Mouse (Mus musculus) lung, adult 2 months (tissue): Measurements from ENCODE around the gene Abcd3. TPM values are rescaled to one million over a fixed set of nuclear protein-coding genes. Genes with fewer than 3 reads are reported as not detected.

ENCODE experiments used
- DNase-seq: peaks from one replicate; pipeline ENCODE4 v3.0.0; 2022
- H3K4me1 ChIP-seq: fragments of 200-500 bp; 2 replicates; pipeline ENCODE4 v1.6.1; 2011; ENCODE audit warnings: low read length; ENCODE audit not compliant: control insufficient read depth, insufficient read depth
- H3K4me3 ChIP-seq: fragments of 200-500 bp; replicated peaks from 2 replicates; pipeline ENCODE3; 2011; ENCODE audit warnings: low read depth, mild to moderate bottlenecking, control low read depth, low read length; ENCODE audit errors: extremely low read depth
- CTCF ChIP-seq: fragments of 200-500 bp; IDR thresholded peaks from 2 replicates; pipeline ENCODE4 v1.5.1; 2011; ENCODE audit warnings: mild to moderate bottlenecking, low read length, control low read depth; ENCODE audit not compliant: insufficient read depth
- POLR2A ChIP-seq: fragments of 200-500 bp; IDR thresholded peaks from 2 replicates; pipeline ENCODE4 v1.6.1; 2011; ENCODE audit warnings: low read depth, mild to moderate bottlenecking, control low read depth, low read length, borderline replicate concordance; ENCODE audit errors: extremely low read depth
- WGBS: fragments of 180-500 bp; shearing (Covaris S2); methylation state at CpG from one replicate; pipeline ENCODE4 v1.1.7; 2018; 5-methylcytosine and 5-hydroxymethylcytosine counted together
- polyA plus RNA-seq: library from polyadenylated mRNA; depleted of rRNA; stranded (reverse); fragments of >200 nt; gene quantifications from 2 replicates; pipeline ENCODE4 v1.2.3, GENCODE M21; 2012

Gene Abcd3
- polyA plus RNA-seq, 1 experiment: 18.2 TPM

DNA sequence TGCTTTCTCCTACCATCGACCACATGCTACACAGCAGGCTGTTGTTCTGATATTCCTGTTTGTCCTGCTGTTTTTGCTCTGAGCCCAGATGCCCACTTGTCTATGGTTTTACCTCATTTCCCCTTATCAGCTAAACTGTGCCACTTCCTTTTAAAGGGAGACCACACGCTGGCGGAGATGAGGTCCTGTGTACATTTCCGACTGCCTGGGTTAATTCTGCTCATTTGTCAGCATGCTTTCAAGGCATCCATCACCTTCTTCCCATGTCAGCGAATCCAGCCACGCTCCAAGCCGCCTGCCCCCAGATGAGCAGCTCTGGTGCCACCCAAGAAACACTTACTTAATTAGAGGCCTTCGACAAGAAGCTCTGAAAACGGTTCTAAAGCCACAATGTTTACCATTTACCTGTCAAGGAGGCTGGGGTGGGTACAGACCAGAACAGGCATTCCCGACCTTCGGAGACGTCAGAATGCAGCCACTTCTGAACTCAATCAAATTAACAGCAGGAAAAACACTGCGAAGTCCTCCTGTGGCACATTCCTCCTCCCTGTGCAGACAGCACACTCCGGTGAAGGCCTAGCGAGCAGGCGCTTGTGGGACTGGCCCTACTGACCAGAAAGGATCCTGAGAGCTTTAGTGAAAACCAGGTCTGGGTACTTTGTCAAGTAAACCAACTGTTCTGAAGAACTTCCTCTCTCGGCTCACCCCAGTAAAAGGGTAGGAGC lies 75.5 kb downstream of the Abcd3 start:
- 42% methylated on average over 17 of the region's 17 CpGs for WGBS
- Histone ChIP-seq H3K4me3 (no peak overlapping the region), H3K4me1 (peaks cover 5% of the 10 kb centered on the region)
- DNase-seq: peak; percentile 7
- TF ChIP-seq POLR2A: no peak
- no peak for TF ChIP-seq CTCF

DNA sequence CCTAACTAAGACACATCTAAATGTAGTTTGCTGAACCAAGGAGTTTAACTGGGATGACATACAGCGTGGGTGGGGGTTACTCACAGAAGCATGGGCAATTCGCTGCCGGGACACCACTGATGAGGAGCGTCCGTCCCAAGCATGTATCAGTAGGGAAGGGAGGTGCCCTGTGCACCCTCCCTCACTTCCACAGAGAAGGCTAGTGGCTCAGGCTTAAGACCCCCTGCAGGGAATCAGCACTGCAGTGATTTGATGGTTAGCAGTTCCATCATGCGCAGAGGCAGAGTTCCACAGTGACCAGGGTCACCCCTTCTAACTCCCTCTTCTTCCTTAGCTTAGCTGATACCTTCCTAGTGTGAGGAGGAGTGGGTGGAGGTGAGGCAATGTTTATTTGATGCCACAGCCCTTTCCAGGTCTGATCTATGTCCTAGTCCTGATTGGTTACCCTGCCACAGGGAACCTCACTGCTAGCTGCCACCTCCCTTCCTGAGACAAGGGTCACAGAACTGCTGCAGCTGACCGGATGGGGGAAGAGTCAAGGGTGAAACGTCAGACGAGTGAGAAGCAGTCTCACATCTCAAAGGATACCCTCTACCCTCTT lies 76.3 kb downstream of the Abcd3 start:
- WGBS: 70% methylated on average over 9 of the region's 9 CpGs

DNA sequence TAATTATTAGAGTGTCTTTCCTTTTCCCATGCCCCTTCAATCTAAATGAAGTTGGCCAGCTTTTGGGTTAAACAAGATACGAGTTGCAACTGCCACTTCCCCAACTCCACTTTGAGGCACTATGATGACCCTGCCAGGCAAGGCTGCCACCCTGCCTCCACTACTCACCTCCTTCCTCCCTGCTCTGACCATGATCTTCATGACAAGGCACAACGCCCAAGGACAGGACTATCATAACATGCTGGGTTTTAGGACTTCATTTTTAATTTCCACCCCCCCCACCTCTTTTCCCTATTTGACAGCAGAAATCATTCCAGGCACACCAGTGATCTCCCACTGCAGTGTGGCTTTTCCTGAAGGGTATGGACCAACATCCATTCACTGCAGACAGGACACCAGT lies 77.2 kb downstream of the Abcd3 start:
- peaks cover 5% of the 10 kb centered on the region for H3K4me1 ChIP-seq
- DNase-seq: peak; percentile 2
- TF ChIP-seq POLR2A (no peak), CTCF (no peak)
- H3K4me3 ChIP-seq: no peak overlapping the region
- WGBS: 58% methylated on average over 2 of the region's 2 CpGs

More for the DNA sequence above, 76.3 kb downstream of the Abcd3 start:
- peak; percentile 2 for DNase-seq
- Histone ChIP-seq H3K4me1 (peaks cover 5% of the 10 kb centered on the region), H3K4me3 (no peak overlapping the region)
- no peak for TF ChIP-seq CTCF
- TF ChIP-seq POLR2A: no peak

DNA sequence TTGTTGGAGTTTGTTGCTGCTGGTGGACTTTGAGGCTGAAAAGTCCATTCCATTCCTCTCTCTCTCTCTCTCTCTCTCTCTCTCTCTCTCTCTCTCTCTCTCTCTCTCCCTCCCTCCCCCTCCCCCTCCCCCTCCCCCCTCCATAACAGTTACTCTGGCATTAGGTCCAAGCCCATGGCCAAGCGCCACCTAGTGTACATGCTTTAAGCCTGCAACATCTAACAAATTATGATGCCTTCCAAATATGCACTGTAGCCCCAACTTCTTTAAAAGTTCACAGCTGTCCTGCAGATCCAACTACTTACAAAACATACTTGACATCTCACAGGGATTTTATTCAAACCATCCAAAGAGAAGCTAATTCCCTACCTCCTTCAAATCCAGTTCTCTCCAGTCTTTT lies 77.6 kb downstream of the Abcd3 start:
- TF ChIP-seq POLR2A: no peak
- TF ChIP-seq CTCF: peak; percentile 47; the same call in 1 of the 2 replicates
- H3K4me3 ChIP-seq: no peak overlapping the region
- 69% methylated on average over 1 of the region's 1 CpGs for WGBS
- no peak for DNase-seq
- peaks cover 5% of the 10 kb centered on the region for H3K4me1 ChIP-seq

DNA sequence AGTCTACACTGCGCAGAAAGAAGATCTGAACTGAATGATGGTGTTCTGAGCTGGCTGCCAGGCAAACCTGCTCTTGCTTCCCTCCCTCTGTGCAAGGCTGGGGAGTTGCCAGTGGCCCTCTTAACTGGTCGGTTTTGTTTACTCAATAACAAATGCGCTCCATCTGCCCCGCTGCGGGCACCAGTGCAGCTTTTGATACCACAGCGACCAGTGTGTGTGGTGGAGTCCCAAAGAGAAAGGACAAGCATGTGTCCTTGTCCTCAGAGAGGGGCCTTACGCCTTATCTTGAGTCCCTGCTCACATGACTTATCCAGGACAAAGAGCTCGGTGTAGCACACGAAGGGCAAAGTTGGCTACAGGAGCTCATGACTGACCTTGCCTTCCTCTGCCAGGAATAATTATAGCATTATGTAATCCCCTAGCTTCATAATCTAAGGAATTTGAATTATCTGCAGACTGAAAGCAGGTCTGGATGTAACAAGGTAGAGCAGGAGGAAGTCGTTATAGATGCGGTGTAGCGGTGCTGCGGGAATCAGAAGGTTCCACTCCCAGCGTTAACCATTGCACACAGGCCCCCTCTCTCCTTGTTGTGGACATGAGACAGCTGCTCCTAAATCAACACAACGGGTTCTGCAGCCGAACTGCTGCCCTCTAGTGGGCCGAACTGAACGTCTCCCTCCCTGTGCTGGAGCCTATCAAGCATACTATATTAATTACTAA lies 78.9 kb downstream of the Abcd3 start:
- TF ChIP-seq POLR2A: peak; percentile 14; the same call in 1 of the 2 replicates
- peak; percentile 89 for TF ChIP-seq CTCF
- Histone ChIP-seq H3K4me3 (no peak overlapping the region), H3K4me1 (peaks cover 5% of the 10 kb centered on the region)
- DNase-seq: peak; percentile 76
- WGBS: 20% methylated on average over 18 of the region's 18 CpGs

DNA sequence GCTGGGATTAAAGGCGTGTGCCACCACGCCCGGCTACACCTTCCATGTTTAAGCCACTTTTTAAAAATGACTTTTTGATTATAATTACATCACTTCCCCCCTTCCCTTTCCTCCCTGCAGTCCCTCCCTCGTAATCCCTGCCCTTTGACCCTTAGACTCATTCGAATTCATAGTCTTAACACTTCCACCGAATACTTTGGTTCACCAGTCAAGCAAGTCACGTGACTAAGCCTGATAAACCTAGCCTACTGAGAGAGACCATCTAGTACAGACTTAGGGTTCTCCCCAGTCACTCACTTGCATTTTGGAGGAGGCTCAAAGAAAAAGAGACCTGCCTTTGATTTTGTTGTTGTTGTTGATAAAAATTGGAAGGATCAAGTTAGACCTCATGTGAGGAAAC lies 79.6 kb downstream of the Abcd3 start:
- TF ChIP-seq CTCF (no peak), POLR2A (no peak)
- 59% methylated on average over 7 of the region's 7 CpGs for WGBS
- no peak for DNase-seq
- Histone ChIP-seq H3K4me3 (no peak overlapping the region), H3K4me1 (peaks cover 5% of the 10 kb centered on the region)

DNA sequence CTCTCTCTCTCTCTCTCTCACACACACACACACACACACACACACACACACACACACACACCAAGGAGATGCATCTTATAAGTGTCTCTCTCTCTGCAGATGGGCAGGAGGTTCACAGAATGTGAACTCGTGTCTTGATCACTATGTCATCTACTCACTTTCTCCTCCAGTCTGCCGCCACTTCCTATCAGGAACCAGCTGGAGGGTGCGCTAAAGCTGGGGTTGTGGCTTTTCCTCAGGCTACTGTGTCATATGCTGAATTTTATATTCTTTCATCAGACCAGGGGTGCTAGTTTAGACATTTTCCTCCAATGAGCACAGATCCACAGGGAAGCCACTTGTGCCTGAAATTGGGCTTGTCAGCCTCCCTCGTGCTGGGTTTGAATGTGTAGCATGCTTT lies 85.4 kb downstream of the Abcd3 start:
- 74% methylated on average over 4 of the region's 4 CpGs for whole genome bisulfite sequencing
- TF ChIP-seq CTCF (no peak), POLR2A (no peak)
- H3K4me1 ChIP-seq: no peaks in the 10 kb centered on the region
- DNase-seq: no peak
- no peak overlapping the region for H3K4me3 ChIP-seq

DNA sequence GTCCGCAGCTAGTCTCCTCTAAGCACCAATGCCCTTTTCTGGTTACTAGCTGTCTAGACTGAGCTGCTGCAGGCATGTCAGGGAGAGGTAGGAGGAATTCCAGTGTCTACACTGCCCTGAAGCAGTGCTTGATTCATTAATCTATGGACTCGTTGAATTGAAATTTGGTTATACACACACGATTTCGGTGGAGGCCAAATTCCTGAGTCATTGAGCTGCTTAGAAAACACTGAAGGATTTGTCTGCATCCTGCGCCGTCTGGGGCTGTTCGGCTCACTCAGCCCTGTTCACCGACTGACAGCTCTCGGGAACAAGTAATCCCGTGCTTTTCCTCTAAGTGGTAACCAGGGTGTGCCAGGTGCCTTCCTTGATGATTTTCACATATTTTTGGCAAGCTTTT lies 89.5 kb downstream of the Abcd3 start:
- WGBS: 71% methylated on average over 10 of the region's 10 CpGs
- DNase-seq: no peak
- no peak for TF ChIP-seq CTCF
- no peak for TF ChIP-seq POLR2A
- no peak overlapping the region for H3K4me3 ChIP-seq
- H3K4me1 ChIP-seq: peaks cover 3% of the 10 kb centered on the region

DNA sequence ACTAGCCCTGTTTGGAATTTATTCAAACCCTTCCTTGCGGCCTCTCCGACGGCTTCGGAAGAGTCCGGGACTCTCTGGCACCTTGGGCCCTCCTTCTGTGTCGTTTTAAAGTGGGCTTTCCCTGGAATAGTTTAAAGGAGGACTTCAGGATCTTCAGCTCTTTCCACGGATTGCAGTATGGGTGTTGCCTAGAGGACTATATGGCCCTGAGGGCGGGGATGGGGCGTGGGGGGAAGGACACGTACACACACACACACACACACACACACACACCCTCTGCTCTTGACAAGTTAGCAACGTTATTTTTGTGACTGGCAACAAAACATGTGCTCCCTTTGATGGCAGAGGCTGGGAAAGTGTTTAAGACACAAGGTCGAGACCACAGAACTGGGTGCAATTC lies 90.5 kb downstream of the Abcd3 start:
- TF ChIP-seq POLR2A (no peak), CTCF (no peak)
- WGBS: 31% methylated on average over 12 of the region's 12 CpGs

DNA sequence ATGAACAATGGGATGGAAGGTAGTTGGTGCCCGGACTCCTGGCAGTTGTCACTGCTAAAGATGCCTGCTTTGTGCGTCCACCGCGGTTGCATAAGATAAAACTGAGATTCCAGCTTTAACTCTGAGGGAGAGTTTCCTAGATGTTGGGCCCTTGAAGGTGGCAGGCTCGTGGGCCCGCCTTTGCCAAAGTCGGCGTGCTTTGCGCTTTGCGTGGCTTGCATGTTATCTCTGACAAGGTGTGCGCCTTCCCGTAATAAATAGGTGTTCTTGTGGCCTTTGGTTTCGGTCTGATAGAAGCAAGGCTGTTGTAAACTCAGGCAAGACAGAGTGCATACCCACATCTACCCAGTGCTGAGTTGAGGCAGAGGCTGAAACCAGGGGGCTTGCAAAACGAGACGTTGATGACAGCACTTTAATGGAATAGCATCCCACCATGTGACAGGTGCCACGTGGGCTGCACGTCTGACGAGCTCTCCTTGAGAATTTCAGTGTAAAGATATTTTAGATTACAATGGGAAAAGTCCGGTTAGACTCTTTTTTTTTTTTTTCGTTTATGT lies 91.1 kb downstream of the Abcd3 start:
- H3K4me1 ChIP-seq: peaks cover 3% of the 10 kb centered on the region
- peak overlapping the region; percentile 54 for H3K4me3 ChIP-seq
- 8% methylated on average over 20 of the region's 20 CpGs for WGBS
- TF ChIP-seq POLR2A (no peak), CTCF (no peak)
- peak; percentile 40 for DNase-seq

More for the DNA sequence above, 90.5 kb downstream of the Abcd3 start:
- H3K4me1 ChIP-seq: peaks cover 3% of the 10 kb centered on the region
- no peak for DNase-seq
- H3K4me3 ChIP-seq: no peak overlapping the region
